Mouse (Mus musculus): ENCODE data around the gene Kl.

Kl gene

GRCm38 (mm10) chr5:150952328-150952668, at the start of gene Kl:
Kl (plus strand) TSS chr5:150952607.
- no peak for DNase-seq (ENCODE audit: low spot score)

GRCm38 (mm10) chr5:150906053-150907040, 46.1 kb upstream of the Kl start:
- no peak for DNase-seq (ENCODE audit: low spot score)

GRCm38 (mm10) chr5:150912156-150912555, 40.3 kb upstream of the Kl start:
- DNase-seq (ENCODE audit: low spot score) = no peak

GRCm38 (mm10) chr5:150912656-150913055, 39.8 kb upstream of the Kl start:
- DNase-seq (ENCODE audit: low spot score) = no peak

- DNase-seq (ENCODE audit: low spot score) = no peak
These were observed 37.0 kb upstream of the Kl start for GRCm38 (mm10) chr5:150915080-150916055.

GRCm38 (mm10) chr5:150917131-150917858, 35.1 kb upstream of the Kl start:
- DNase-seq (ENCODE audit: low spot score) = no peak

GRCm38 (mm10) chr5:150918599-150918998, 33.8 kb upstream of the Kl start:
- no peak for DNase-seq (ENCODE audit: low spot score)

GRCm38 (mm10) chr5:150919269-150919668, 33.1 kb upstream of the Kl start:
- no peak for DNase-seq (ENCODE audit: low spot score)

- no peak for DNase-seq (ENCODE audit: low spot score)
These were observed 32.4 kb upstream of the Kl start for GRCm38 (mm10) chr5:150919961-150920360.

- DNase-seq (ENCODE audit: low spot score) = no peak
These were observed 23.0 kb upstream of the Kl start for GRCm38 (mm10) chr5:150929406-150929805.

GRCm38 (mm10) chr5:150932596-150932995, 19.8 kb upstream of the Kl start:
- no peak for DNase-seq (ENCODE audit: low spot score)

GRCm38 (mm10) chr5:150936213-150936612, 16.2 kb upstream of the Kl start:
- no peak for DNase-seq (ENCODE audit: low spot score)

DNA sequence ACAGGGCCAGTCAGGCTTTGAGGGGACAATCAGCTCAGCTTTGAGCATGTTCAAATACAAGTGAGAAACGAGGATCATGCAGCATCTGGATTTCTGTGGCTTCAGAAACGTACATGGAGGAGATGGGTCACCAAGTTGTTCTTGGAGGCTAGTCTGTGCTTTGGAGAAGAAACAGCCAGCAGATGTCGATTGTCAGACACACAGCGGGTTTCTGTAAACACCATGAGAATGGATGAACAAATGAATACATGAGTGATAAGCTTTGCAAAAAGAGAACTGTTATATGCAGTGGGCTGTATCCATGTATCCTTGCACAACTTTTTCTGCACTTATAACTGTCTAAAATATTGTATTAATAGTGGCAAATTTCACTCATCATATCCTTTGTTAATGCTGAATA, 15.6 kb upstream of the Kl start:
- no peak for DNase-seq (ENCODE audit: low spot score)

GRCm38 (mm10) chr5:150937501-150937900, 14.9 kb upstream of the Kl start:
- no peak for DNase-seq (ENCODE audit: low spot score)

DNA sequence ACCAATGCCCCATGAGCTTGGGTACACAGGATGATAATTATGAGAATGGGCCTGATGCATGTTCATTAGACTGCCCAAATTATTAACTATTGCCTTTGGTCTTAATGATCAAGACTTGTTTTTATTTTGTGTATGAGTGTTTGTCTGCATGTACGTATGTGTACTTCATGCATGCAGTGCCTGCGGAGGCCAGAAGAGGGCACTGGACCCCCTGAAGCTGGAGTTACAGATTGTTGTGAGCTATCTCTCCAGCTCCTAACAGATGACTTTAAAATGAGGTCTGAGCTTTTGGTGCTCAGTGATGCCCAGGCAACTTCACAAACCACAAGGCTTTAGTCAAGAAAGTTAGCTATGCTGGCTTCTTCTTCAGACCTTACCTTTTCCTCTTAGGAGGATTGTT, 6.8 kb upstream of the Kl start:
- DNase-seq (ENCODE audit: low spot score) = no peak

GRCm38 (mm10) chr5:150949131-150949530, 3.3 kb upstream of the Kl start:
- DNase-seq (ENCODE audit: low spot score) = no peak

DNA sequence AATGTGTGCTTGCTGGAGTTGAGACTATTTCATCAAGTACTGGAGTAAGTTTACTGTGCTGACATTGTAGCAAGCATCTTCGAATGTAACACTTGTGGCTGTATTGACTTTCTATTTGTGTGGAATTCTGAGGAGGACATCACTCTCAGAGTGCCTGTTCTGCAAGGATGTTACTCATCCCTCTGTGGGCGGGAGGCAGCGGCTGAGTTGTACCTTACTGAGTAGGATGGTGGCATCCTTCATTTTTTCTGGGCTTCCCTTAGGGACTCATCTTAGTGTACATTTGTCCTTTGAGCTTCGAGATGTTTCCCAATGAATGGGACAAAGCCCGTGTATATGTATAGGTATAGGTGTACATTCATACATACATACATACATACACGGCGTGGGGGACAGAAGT, 1.1 kb upstream of the Kl start:
- DNase-seq (ENCODE audit: low spot score) = no peak

GRCm38 (mm10) chr5:150952669-150953521, 488 bp downstream of the Kl start:
- peak; percentile 15 for DNase-seq (ENCODE audit: low spot score)

DNA sequence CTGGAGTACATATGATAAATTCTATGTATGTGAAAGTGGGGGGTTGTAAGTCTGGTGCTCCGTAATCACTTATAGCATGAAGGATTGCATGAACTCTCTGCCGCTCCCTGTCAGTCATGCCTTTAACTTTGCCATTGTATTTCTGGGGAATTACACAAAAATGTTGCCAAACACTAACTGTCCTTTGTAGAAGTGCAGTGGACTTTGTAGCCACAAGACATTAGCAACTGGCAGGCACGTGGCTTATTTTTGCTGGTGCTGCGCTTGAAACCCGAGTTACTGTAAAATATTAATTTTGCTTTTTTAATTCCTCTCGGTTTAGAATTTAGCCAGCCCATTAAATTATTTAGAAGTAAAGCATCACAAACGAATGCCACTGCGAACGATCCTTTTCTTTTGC, 2.4 kb downstream of the Kl start:
- DNase-seq (ENCODE audit: low spot score) = no peak

DNA sequence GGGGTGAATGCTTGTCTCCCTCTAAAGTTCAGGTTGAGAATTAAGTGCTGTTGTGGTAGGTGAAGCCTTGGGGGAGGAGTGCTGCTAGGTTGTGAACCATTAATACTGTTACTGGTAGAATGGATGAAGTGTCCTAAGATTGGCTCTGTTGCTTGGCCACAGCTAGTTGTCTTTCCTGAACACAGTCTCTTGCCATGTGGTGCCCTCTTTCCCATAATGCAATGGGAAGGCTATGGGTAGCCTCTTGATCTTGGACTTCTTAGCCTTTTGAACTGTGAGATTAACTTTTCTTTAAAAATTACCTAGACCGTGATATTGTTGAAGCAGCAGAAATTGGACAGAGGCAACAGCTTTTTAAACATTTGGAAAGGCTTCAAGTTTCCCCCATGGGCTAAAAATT, 7.5 kb downstream of the Kl start:
- DNase-seq (ENCODE audit: low spot score) = no peak

- no peak for DNase-seq (ENCODE audit: low spot score)
These were observed 9.2 kb downstream of the Kl start for GRCm38 (mm10) chr5:150961615-150962014.
